Mouse (Mus musculus): ENCODE data around the gene Pten. TPM values are rescaled to one million over a fixed set of nuclear protein-coding genes. Genes with fewer than 3 reads are reported as not detected.

Pten gene
- polyA plus RNA-seq, 1 experiment from 2014 or later, result 9.5 TPM

DNA sequence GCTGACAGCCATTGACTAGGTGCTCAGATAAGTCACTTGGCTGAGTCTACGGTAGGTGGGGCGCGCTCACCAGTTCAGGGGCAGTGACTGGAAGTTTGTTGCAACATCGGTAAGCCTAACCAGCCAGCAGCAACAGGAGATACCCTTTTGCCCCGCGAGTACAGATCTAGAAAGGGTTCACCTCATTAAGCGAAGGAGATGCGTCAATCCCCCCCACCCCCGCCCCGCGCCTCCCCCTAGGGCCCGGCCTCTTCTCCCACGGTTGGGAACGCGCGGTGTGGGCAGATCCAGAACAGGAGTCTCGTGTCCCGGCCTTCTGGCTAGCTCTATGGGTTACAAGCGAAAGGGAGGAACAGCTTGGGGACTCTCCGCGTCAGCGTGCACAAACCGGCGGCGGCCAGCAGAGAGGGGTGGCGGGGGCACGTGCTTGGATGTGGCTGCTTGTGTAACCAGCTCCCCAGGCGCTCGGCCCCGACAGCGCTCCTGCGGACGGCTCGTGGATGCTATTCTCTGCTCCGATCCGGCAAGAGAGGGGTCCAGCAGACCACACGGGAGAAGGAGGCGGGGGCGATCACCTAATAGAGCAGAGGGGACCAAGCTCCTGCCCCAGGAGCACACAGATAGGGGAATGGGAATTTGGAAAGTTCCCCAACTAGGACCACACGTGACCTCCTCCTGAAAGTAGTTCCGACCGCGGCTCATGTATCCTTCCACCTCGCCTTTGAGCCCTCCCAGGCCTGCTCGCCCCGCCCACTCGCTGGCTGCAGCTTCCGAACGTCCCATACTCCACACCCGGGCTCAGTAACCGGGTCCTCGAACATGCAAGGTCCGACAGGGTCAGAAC is 1.3 kb upstream of the Pten start:
- Histone ChIP-seq H3K27ac (peak overlapping the region; percentile 93), H3K36me3 (no peaks in the 10 kb centered on the region), H3K9ac (peak overlapping the region; percentile 66), H3K4me1 (peaks cover 8% of the 10 kb centered on the region), H3K4me2 (peak overlapping the region; percentile 93), H3K9me3 (no peaks in the 10 kb centered on the region), H3K27me3 (peaks cover 20% of the 10 kb centered on the region), H3K4me3 (peak overlapping the region; percentile 95)
- peak; percentile 85 for ATAC-seq (ENCODE audit: insufficient number of reproducible peaks, low FRiP score, low TSS enrichment, low read depth)
- under 1% methylated on average over 53 of the region's 53 CpGs for WGBS

DNA sequence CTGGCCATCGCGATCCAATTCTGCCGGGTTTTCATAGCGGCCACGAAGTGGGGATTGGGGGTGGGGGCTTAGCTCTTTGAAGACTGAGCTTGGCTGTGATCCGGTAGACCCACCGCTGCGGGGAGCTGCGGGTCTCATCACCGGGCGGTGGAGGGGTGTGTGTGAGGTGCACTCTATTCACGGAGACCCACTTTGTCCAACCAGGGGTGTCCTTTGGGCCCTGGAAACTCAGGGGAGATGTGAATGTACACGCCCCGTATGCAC is 729 bp upstream of the Pten start:
- Histone ChIP-seq H3K9ac (peak overlapping the region; percentile 60), H3K4me1 (peaks cover 8% of the 10 kb centered on the region), H3K27me3 (peaks cover 20% of the 10 kb centered on the region), H3K36me3 (no peaks in the 10 kb centered on the region), H3K9me3 (no peaks in the 10 kb centered on the region), H3K4me2 (peak overlapping the region; percentile 93), H3K27ac (peak overlapping the region; percentile 93), H3K4me3 (peak overlapping the region; percentile 95)
- ATAC-seq (ENCODE audit: insufficient number of reproducible peaks, low FRiP score, low TSS enrichment, low read depth), result peak; percentile 30; the same call in 1 of the 2 replicates
- WGBS, result under 1% methylated on average over 14 of the region's 14 CpGs

DNA sequence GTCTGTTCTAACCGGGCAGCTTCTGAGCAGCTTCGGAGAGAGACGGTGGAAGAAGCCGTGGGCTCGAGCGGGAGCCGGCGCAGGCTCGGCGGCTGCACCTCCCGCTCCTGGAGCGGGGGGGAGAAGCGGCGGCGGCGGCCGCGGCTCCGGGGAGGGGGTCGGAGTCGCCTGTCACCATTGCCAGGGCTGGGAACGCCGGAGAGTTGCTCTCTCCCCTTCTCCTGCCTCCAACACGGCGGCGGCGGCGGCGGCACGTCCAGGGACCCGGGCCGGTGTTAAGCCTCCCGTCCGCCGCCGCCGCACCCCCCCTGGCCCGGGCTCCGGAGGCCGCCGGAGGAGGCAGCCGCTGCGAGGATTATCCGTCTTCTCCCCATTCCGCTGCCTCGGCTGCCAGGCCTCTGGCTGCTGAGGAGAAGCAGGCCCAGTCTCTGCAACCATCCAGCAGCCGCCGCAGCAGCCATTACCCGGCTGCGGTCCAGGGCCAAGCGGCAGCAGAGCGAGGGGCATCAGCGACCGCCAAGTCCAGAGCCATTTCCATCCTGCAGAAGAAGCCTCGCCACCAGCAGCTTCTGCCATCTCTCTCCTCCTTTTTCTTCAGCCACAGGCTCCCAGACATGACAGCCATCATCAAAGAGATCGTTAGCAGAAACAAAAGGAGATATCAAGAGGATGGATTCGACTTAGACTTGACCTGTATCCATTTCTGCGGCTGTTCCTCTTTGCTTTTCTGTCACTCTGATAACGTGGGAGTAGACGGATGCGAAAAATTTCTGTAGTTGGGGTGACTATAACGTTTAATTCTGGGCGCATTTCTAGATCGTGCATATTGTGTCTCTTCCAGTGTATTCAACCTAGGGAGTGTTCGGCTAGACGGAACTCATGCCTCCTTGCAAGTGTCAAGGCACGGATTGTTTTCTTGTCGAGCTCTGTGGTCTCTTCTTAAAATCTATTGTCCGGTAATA is 815 bp downstream of the Pten start:
- peaks cover 8% of the 10 kb centered on the region for H3K4me1 ChIP-seq
- no peaks in the 10 kb centered on the region for H3K9me3 ChIP-seq
- H3K27ac ChIP-seq, result peak overlapping the region; percentile 100
- H3K4me2 ChIP-seq, result peak overlapping the region; percentile 48
- peaks cover 20% of the 10 kb centered on the region for H3K27me3 ChIP-seq
- WGBS, result under 1% methylated on average over 44 of the region's 69 CpGs
- H3K36me3 ChIP-seq, result no peaks in the 10 kb centered on the region
- peak overlapping the region; percentile 95 for H3K4me3 ChIP-seq
- H3K9ac ChIP-seq, result peak overlapping the region; percentile 100
- no peak; the same call in 1 of the 2 replicates for ATAC-seq (ENCODE audit: insufficient number of reproducible peaks, low FRiP score, low TSS enrichment, low read depth)

DNA sequence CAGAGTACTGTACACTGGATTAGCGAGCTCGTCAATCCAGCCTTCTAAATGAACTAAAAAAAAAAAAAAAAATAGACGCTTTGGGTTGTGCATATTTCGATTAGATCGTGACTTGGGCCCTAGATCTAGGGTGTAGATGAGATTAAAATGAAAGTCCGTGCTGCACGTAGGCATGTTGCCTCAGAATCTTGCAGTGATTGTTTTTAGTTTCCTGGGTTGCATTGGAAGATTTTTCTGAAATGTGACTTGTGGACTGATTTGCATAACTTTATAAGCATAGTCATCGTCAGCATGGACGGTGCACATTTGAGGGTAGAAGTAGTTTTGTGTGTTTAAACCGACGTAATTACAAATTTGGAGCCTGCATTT is 1.5 kb downstream of the Pten start:
- under 1% methylated on average over 11 of the region's 11 CpGs for WGBS

DNA sequence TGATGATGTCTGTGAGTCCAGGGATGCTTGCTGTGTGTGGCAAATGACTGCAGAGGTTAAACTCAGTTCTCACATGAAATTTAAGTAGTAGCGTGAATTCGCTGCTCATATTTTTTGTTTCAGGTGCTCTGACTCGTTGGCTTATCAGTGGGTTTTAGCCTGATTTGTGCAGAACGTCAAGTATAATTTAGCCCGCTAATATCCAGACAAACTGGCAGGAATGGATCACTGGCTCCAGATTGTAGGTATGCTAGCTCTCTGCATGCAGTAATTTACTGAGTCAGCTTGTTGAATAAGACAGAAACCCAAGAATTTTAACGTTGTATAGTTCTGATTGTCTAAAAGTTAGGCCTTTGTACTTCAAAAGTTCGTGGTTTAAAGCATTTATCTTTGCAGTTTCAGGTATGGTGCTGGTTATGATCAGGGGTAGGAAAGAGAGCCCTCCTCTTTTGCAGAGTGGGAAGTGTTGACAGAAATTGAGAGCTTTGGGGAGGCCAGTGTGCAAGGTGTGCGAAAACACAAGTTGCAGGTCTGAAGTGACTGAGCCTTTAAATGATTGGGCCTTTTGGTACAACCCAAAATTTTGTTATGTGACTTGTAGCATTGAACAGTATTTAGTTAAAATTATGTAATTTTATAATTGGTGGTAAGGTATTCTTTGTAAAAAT is 2.2 kb downstream of the Pten start:
- H3K4me1 ChIP-seq, result peaks cover 8% of the 10 kb centered on the region
- H3K27ac ChIP-seq, result no peak overlapping the region
- H3K36me3 ChIP-seq, result no peaks in the 10 kb centered on the region
- H3K4me2 ChIP-seq, result peak overlapping the region; percentile 48
- peak overlapping the region; percentile 95 for H3K4me3 ChIP-seq
- 5% methylated on average over 8 of the region's 8 CpGs for WGBS
- 0 out of 2 replicates have a peak overlapping the region, but pooled peaks have one; percentile 100 for H3K9ac ChIP-seq
- ATAC-seq (ENCODE audit: insufficient number of reproducible peaks, low FRiP score, low TSS enrichment, low read depth), result no peak
- peaks cover 9% of the 10 kb centered on the region for H3K27me3 ChIP-seq
- no peaks in the 10 kb centered on the region for H3K9me3 ChIP-seq

More for the DNA sequence above, 1.5 kb downstream of the Pten start:
- Histone ChIP-seq H3K4me2 (peak overlapping the region; percentile 48), H3K27me3 (peaks cover 13% of the 10 kb centered on the region), H3K36me3 (no peaks in the 10 kb centered on the region), H3K27ac (no peak overlapping the region), H3K9ac (peak overlapping the region; percentile 100; the same call in 1 of the 2 replicates), H3K9me3 (no peaks in the 10 kb centered on the region), H3K4me1 (peaks cover 8% of the 10 kb centered on the region), H3K4me3 (peak overlapping the region; percentile 95)
- ATAC-seq (ENCODE audit: insufficient number of reproducible peaks, low FRiP score, low TSS enrichment, low read depth), result no peak

DNA sequence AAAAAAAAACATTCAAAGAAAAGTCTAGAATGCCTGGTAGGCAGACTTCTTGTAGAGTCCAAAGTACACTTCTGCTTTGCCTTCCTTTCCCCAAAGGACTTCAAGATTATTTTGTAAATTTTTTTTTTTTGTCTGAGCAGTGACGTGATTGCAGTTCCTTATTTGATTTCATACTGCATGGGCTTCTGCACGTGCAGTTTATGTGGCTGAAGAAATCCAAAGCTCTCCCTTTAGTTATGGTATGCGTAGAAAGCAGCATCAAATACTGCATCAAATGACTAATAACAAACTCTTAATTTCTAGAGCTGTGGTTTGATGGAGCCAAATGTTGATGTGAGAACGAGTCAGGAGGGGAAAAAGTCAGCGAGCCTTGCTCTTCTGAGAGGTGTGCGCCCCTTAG is 3.2 kb downstream of the Pten start:
- Histone ChIP-seq H3K27me3 (no peaks in the 10 kb centered on the region), H3K9me3 (no peaks in the 10 kb centered on the region), H3K4me1 (peaks cover 4% of the 10 kb centered on the region), H3K4me3 (peak overlapping the region; percentile 29), H3K9ac (no peak overlapping the region), H3K27ac (no peak overlapping the region), H3K36me3 (no peaks in the 10 kb centered on the region), H3K4me2 (peak overlapping the region; percentile 39)
- no peak for ATAC-seq (ENCODE audit: insufficient number of reproducible peaks, low FRiP score, low TSS enrichment, low read depth)
- WGBS, result 36% methylated on average over 6 of the region's 6 CpGs

DNA sequence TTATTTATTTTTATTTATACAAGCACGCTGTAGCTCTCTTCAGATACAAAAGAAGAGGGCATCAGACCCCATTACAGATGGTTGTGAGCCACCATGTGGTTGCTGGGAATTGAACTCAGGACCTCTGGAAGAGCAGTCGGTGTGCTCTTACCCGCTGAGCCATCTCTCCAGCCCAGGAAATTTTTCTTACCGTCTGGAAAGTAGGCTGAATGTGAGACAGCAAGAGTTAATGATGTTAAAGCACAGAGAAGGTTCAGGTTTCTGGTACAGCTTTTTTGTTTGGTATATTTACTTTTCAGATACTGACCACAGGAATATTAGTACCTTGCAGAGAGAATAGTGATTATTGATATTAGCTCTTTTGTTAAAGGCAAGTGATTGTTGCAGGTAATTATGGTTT is 3.9 kb downstream of the Pten start:
- Histone ChIP-seq H3K36me3 (no peaks in the 10 kb centered on the region), H3K4me1 (peaks cover 4% of the 10 kb centered on the region), H3K27me3 (no peaks in the 10 kb centered on the region), H3K9ac (no peak overlapping the region), H3K27ac (no peak overlapping the region), H3K9me3 (no peaks in the 10 kb centered on the region), H3K4me2 (no peak overlapping the region), H3K4me3 (0 out of 2 replicates have a peak overlapping the region, but pooled peaks have one; percentile 29)
- no peak for ATAC-seq (ENCODE audit: insufficient number of reproducible peaks, low FRiP score, low TSS enrichment, low read depth)
- 61% methylated on average over 4 of the region's 4 CpGs for WGBS

DNA sequence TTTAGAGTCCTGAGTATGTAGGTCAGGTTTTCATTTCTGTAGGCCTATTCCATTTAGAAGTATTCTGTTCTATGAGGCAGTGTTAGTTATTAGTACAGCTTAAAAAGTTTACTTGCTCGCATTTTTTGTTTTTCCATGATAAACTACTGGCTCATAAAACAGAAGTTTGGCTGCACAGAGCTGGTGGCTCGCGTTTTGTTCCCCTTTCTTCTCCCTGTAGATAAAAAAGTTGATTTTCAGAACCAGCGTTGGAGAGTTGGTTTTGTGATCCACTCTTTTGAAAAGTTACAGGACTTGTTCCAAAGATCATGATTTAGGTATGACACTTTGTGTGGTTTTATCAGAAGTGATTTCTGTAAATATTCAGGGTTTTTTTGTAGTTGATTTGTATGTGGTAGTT is 5.2 kb downstream of the Pten start:
- Histone ChIP-seq H3K4me2 (no peak overlapping the region), H3K27ac (no peak overlapping the region), H3K27me3 (no peaks in the 10 kb centered on the region), H3K9me3 (no peaks in the 10 kb centered on the region), H3K36me3 (no peaks in the 10 kb centered on the region), H3K4me1 (peaks cover 4% of the 10 kb centered on the region), H3K9ac (no peak overlapping the region), H3K4me3 (no peak overlapping the region)
- ATAC-seq (ENCODE audit: insufficient number of reproducible peaks, low FRiP score, low TSS enrichment, low read depth), result no peak
- 68% methylated on average over 4 of the region's 4 CpGs for WGBS

DNA sequence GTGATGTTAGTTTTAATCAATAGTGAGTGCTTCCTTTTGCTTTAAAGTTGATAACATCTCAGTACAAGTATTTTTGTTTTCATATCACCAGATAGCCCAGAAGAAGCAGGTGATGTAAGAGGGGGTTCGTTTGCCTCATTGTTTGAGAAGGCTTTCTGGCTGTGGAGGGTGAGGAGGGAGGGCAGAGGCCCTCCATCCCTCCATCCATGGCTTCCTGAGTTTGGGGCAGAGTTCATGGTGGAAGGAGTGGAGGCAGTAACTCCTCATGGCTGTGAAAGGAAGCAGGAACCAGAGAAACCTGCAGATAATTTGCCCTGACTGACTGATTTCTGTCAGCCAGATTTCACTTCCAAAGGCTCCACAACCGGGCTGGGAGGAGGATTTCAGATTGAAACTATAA is 21.1 kb downstream of the Pten start:
- H3K4me2 ChIP-seq, result no peak overlapping the region
- H3K27ac ChIP-seq, result no peak overlapping the region
- H3K9ac ChIP-seq, result no peak overlapping the region
- H3K4me1 ChIP-seq, result no peaks in the 10 kb centered on the region
- no peaks in the 10 kb centered on the region for H3K27me3 ChIP-seq
- ATAC-seq (ENCODE audit: insufficient number of reproducible peaks, low FRiP score, low TSS enrichment, low read depth), result no peak
- 50% methylated on average over 2 of the region's 2 CpGs for WGBS
- no peak overlapping the region for H3K4me3 ChIP-seq
- H3K9me3 ChIP-seq, result no peaks in the 10 kb centered on the region
- 0 out of 2 replicates have a peak, but pooled peaks cover 3% of the 10 kb centered on the region for H3K36me3 ChIP-seq

DNA sequence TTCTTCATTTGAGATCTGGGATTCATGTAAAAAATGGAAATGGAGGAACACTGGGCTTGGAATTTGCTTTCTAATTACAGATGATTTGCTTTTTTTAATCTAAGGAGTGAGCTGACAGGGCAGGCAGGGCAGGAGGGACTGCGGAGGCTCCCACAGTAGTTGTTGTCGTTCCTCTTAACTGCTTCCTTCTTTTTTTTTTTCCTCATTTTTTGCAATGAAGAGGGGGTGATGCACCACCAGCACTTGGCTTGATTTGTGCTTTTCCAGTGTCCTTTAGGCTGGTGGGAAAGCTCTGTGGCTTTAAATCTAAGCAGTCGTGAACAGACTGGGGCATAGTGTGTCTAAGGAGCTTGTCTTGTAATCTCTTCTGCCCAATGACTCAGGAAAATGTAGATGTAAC is 21.8 kb downstream of the Pten start:
- no peak overlapping the region for H3K4me3 ChIP-seq
- 76% methylated on average over 3 of the region's 3 CpGs for WGBS
- no peaks in the 10 kb centered on the region for H3K9me3 ChIP-seq
- ATAC-seq (ENCODE audit: insufficient number of reproducible peaks, low FRiP score, low TSS enrichment, low read depth), result no peak
- H3K4me2 ChIP-seq, result no peak overlapping the region
- H3K27me3 ChIP-seq, result no peaks in the 10 kb centered on the region
- H3K9ac ChIP-seq, result no peak overlapping the region
- no peak overlapping the region for H3K27ac ChIP-seq
- H3K4me1 ChIP-seq, result no peaks in the 10 kb centered on the region
- no peaks in the 10 kb centered on the region for H3K36me3 ChIP-seq

DNA sequence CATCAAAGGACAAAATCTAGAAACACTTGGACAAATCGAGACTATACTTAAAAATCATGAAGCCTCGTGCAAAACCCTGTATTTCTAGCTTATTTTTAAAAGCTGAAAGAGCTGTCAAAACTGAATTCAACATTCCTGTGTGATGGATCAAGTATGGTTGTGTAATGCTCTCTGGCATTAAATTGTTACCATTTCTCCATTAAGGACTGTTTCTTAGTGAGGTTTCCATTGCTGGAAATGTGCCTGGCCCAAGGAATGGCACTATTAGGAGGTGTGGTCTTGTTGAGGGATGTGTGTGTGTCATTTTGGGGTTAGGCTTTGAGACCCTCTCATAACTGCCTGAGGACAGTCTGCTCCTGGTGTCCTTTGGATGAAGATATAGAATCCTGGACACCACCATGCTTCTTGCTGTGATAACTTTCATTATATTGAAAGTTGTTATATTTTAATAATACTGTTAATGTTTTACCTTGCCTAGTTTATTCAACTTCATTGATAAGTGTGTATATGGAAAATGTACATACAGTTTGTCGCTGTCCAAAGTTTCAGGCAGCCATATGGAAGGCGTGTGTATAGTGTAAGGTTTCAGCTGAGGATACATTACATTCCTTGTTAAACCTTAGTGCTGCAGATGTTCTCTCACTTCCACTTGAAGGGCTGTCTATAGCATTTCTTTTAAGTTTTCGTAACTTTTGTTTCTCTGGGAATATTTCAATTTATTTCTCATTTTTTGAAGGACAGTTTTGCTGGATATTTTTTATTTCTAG is 24.2 kb downstream of the Pten start:
- H3K27ac ChIP-seq, result no peak overlapping the region
- 66% methylated on average over 5 of the region's 5 CpGs for WGBS
- ATAC-seq (ENCODE audit: insufficient number of reproducible peaks, low FRiP score, low TSS enrichment, low read depth), result no peak
- H3K4me2 ChIP-seq, result no peak overlapping the region
- no peak overlapping the region for H3K9ac ChIP-seq
- no peak overlapping the region for H3K4me3 ChIP-seq
- peaks cover 5% of the 10 kb centered on the region; the same call in 1 of the 2 replicates for H3K36me3 ChIP-seq
- H3K27me3 ChIP-seq, result no peaks in the 10 kb centered on the region
- H3K4me1 ChIP-seq, result no peaks in the 10 kb centered on the region
- no peaks in the 10 kb centered on the region for H3K9me3 ChIP-seq
